Mouse (Mus musculus): Measurements from ENCODE around the gene Ddi2. TPM values are rescaled to one million over a fixed set of nuclear protein-coding genes. Genes with fewer than 3 reads are reported as not detected.

The Ddi2 gene
- polyA plus RNA-seq, 1 experiment from 2014 or later, result 16.6 TPM

GRCm38 (mm10) chr4:141717633-141718032, 5.6 kb downstream of the Ddi2 start:
- Histone ChIP-seq H3K27me3 (no peaks in the 10 kb centered on the region), H3K9me3 (no peaks in the 10 kb centered on the region), H3K4me1 (replicated peaks) (peaks cover 33% of the 10 kb centered on the region), H3K9ac (replicated peaks) (no peak overlapping the region), H3K4me3 (replicated peaks) (no peak overlapping the region), H3K36me3 (peaks cover 20% of the 10 kb centered on the region), H3K4me2 (replicated peaks) (no peak overlapping the region), H3K27ac (no peak overlapping the region)
- no peak for ATAC-seq
- WGBS, result 91% methylated on average over 4 of the region's 4 CpGs

GRCm38 (mm10) chr4:141715027-141715426, 8.2 kb downstream of the Ddi2 start:
- no peak overlapping the region for H3K9ac ChIP-seq (replicated peaks)
- H3K27me3 ChIP-seq, result no peaks in the 10 kb centered on the region
- no peak for ATAC-seq
- WGBS, result 89% methylated on average over 2 of the region's 2 CpGs
- no peak overlapping the region for H3K4me2 ChIP-seq (replicated peaks)
- H3K36me3 ChIP-seq, result peaks cover 34% of the 10 kb centered on the region
- H3K9me3 ChIP-seq, result no peaks in the 10 kb centered on the region
- no peak overlapping the region for H3K4me3 ChIP-seq (replicated peaks)
- H3K4me1 ChIP-seq (replicated peaks), result peaks cover 10% of the 10 kb centered on the region
- H3K27ac ChIP-seq, result no peak overlapping the region

GRCm38 (mm10) chr4:141713598-141714142, 9.5 kb downstream of the Ddi2 start:
- H3K27ac ChIP-seq, result no peak overlapping the region
- no peaks in the 10 kb centered on the region for H3K9me3 ChIP-seq
- 86% methylated on average over 5 of the region's 5 CpGs for WGBS
- H3K4me3 ChIP-seq (replicated peaks), result no peak overlapping the region
- H3K9ac ChIP-seq (replicated peaks), result no peak overlapping the region
- peaks cover 8% of the 10 kb centered on the region for H3K4me1 ChIP-seq (replicated peaks)
- ATAC-seq, result no peak
- no peaks in the 10 kb centered on the region for H3K27me3 ChIP-seq
- peaks cover 46% of the 10 kb centered on the region for H3K36me3 ChIP-seq
- H3K4me2 ChIP-seq (replicated peaks), result no peak overlapping the region

GRCm38 (mm10) chr4:141711250-141711649, 12.0 kb downstream of the Ddi2 start:
- peaks cover 66% of the 10 kb centered on the region for H3K36me3 ChIP-seq
- peaks cover 8% of the 10 kb centered on the region for H3K4me1 ChIP-seq (replicated peaks)
- H3K27me3 ChIP-seq, result no peaks in the 10 kb centered on the region
- no peak overlapping the region for H3K4me3 ChIP-seq (replicated peaks)
- WGBS, result 97% methylated on average over 1 of the region's 1 CpGs
- H3K27ac ChIP-seq, result no peak overlapping the region
- no peak overlapping the region for H3K9ac ChIP-seq (replicated peaks)
- no peaks in the 10 kb centered on the region for H3K9me3 ChIP-seq
- no peak for ATAC-seq
- no peak overlapping the region for H3K4me2 ChIP-seq (replicated peaks)

- H3K36me3 ChIP-seq, result peaks cover 89% of the 10 kb centered on the region
- no peak overlapping the region for H3K4me3 ChIP-seq (replicated peaks)
- H3K4me1 ChIP-seq (replicated peaks), result peaks cover 3% of the 10 kb centered on the region
- H3K27ac ChIP-seq, result no peak overlapping the region
- no peaks in the 10 kb centered on the region for H3K27me3 ChIP-seq
- no peak overlapping the region for H3K9ac ChIP-seq (replicated peaks)
- ATAC-seq, result no peak
- no peaks in the 10 kb centered on the region for H3K9me3 ChIP-seq
- WGBS, result 96% methylated on average over 2 of the region's 2 CpGs
- H3K4me2 ChIP-seq (replicated peaks), result no peak overlapping the region
These were observed 14.2 kb downstream of the Ddi2 start for GRCm38 (mm10) chr4:141708971-141709370.

GRCm38 (mm10) chr4:141708005-141708404, 15.2 kb downstream of the Ddi2 start:
- Histone ChIP-seq H3K27me3 (no peaks in the 10 kb centered on the region), H3K36me3 (peaks cover 94% of the 10 kb centered on the region), H3K4me1 (replicated peaks) (no peaks in the 10 kb centered on the region), H3K4me2 (replicated peaks) (no peak overlapping the region), H3K4me3 (replicated peaks) (no peak overlapping the region), H3K27ac (no peak overlapping the region), H3K9me3 (no peaks in the 10 kb centered on the region), H3K9ac (replicated peaks) (no peak overlapping the region)
- 96% methylated on average over 7 of the region's 7 CpGs for WGBS
- ATAC-seq, result no peak

GRCm38 (mm10) chr4:141705331-141705730, 17.9 kb downstream of the Ddi2 start:
- ATAC-seq, result peak; percentile 82

GRCm38 (mm10) chr4:141704625-141705024, 18.6 kb downstream of the Ddi2 start:
- Histone ChIP-seq H3K27ac (0 out of 2 replicates have a peak overlapping the region, but pooled peaks have one; percentile 25), H3K36me3 (peaks cover 93% of the 10 kb centered on the region), H3K4me3 (replicated peaks) (no peak overlapping the region), H3K9ac (replicated peaks) (no peak overlapping the region), H3K4me2 (replicated peaks) (no peak overlapping the region), H3K9me3 (no peaks in the 10 kb centered on the region), H3K4me1 (replicated peaks) (no peaks in the 10 kb centered on the region), H3K27me3 (no peaks in the 10 kb centered on the region)
- 95% methylated on average over 2 of the region's 2 CpGs for WGBS
- no peak for ATAC-seq

More at GRCm38 (mm10) chr4:141705331-141705730, 17.9 kb downstream of the Ddi2 start:
- no peaks in the 10 kb centered on the region for H3K4me1 ChIP-seq (replicated peaks)
- H3K9me3 ChIP-seq, result no peaks in the 10 kb centered on the region
- H3K36me3 ChIP-seq, result peaks cover 91% of the 10 kb centered on the region
- WGBS, result 76% methylated on average over 4 of the region's 4 CpGs
- H3K27me3 ChIP-seq, result no peaks in the 10 kb centered on the region
- no peak overlapping the region for H3K4me2 ChIP-seq (replicated peaks)
- peak overlapping the region; percentile 64; the same call in 1 of the 2 replicates for H3K27ac ChIP-seq
- H3K4me3 ChIP-seq (replicated peaks), result no peak overlapping the region
- H3K9ac ChIP-seq (replicated peaks), result no peak overlapping the region

GRCm38 (mm10) chr4:141694719-141695118, 28.5 kb downstream of the Ddi2 start:
- 97% methylated on average over 8 of the region's 8 CpGs for WGBS
- Histone ChIP-seq H3K9me3 (no peaks in the 10 kb centered on the region), H3K36me3 (peaks cover 81% of the 10 kb centered on the region), H3K9ac (replicated peaks) (no peak overlapping the region), H3K27me3 (no peaks in the 10 kb centered on the region), H3K4me1 (replicated peaks) (no peaks in the 10 kb centered on the region), H3K4me3 (replicated peaks) (no peak overlapping the region), H3K27ac (no peak overlapping the region), H3K4me2 (replicated peaks) (no peak overlapping the region)
- ATAC-seq, result no peak

- Histone ChIP-seq H3K27ac (no peak overlapping the region), H3K4me1 (replicated peaks) (no peaks in the 10 kb centered on the region), H3K27me3 (no peaks in the 10 kb centered on the region), H3K9me3 (no peaks in the 10 kb centered on the region), H3K4me3 (replicated peaks) (no peak overlapping the region), H3K9ac (replicated peaks) (no peak overlapping the region), H3K36me3 (peaks cover 77% of the 10 kb centered on the region), H3K4me2 (replicated peaks) (no peak overlapping the region)
- no peak for ATAC-seq
- whole genome bisulfite sequencing, result 94% methylated on average over 8 of the region's 8 CpGs
These were observed 34.7 kb downstream of the Ddi2 start for GRCm38 (mm10) chr4:141688505-141688904.

- H3K27me3 ChIP-seq, result no peaks in the 10 kb centered on the region
- no peak for ATAC-seq
- 88% methylated on average over 8 of the region's 8 CpGs for WGBS
- no peaks in the 10 kb centered on the region for H3K9me3 ChIP-seq
- no peak overlapping the region for H3K4me2 ChIP-seq (replicated peaks)
- H3K4me1 ChIP-seq (replicated peaks), result 0 out of 2 replicates have a peak, but pooled peaks cover 7% of the 10 kb centered on the region
- H3K4me3 ChIP-seq (replicated peaks), result no peak overlapping the region
- no peak overlapping the region for H3K9ac ChIP-seq (replicated peaks)
- H3K36me3 ChIP-seq, result peaks cover 70% of the 10 kb centered on the region
- no peak overlapping the region for H3K27ac ChIP-seq
These were observed 36.7 kb downstream of the Ddi2 start for GRCm38 (mm10) chr4:141686525-141686924.

GRCm38 (mm10) chr4:141686093-141686492, 37.1 kb downstream of the Ddi2 start:
- H3K36me3 ChIP-seq, result peaks cover 66% of the 10 kb centered on the region
- H3K27me3 ChIP-seq, result no peaks in the 10 kb centered on the region
- no peak for ATAC-seq
- no peak overlapping the region for H3K27ac ChIP-seq
- H3K9me3 ChIP-seq, result no peaks in the 10 kb centered on the region
- H3K4me3 ChIP-seq (replicated peaks), result no peak overlapping the region
- WGBS, result 95% methylated on average over 3 of the region's 3 CpGs
- 0 out of 2 replicates have a peak, but pooled peaks cover 7% of the 10 kb centered on the region for H3K4me1 ChIP-seq (replicated peaks)
- no peak overlapping the region for H3K4me2 ChIP-seq (replicated peaks)
- H3K9ac ChIP-seq (replicated peaks), result no peak overlapping the region

GRCm38 (mm10) chr4:141685499-141685898, 37.7 kb downstream of the Ddi2 start, which contains the start of gene Rsc1a1:
Gene Rsc1a1, minus strand, starts transcription at chr4:141685599.
- Histone ChIP-seq H3K4me2 (replicated peaks) (no peak within 1 kb of the TSS), H3K4me1 (replicated peaks) (0 out of 2 replicates have a peak, but pooled peaks cover 7% of the 10 kb centered on the region), H3K36me3 (peaks cover 61% of the 10 kb centered on the region), H3K9ac (replicated peaks) (no peak within 1 kb of the TSS), H3K27me3 (no peaks in the 10 kb centered on the region), H3K9me3 (no peaks in the 10 kb centered on the region), H3K4me3 (replicated peaks) (no peak within 1 kb of the TSS), H3K27ac (no peak within 1 kb of the TSS)
- ATAC-seq, result no peak
- WGBS, result 95% methylated on average over 6 of the region's 6 CpGs

Data from midbrain, embryonic 13.5 days (tissue).